Mouse (Mus musculus) bone marrow, adult 2 months (tissue): ENCODE data around the gene Ndrg3. TPM values are rescaled to one million over a fixed set of nuclear protein-coding genes. Genes with fewer than 3 reads are reported as not detected.
"Not testable (repeated sequence)": the region's sequence is repeated elsewhere in the genome, so short reads cannot be mapped to it uniquely, and the experiment has no call there.

Source experiments
- H3K27ac ChIP-seq: fragments of 200-500 bp; 2 replicates; pipeline ENCODE4 v1.5.1; 2012; ENCODE audit warnings: low read depth, mild to moderate bottlenecking, control low read depth, inconsistent platforms, low read length; ENCODE audit not compliant: control insufficient read depth, poor library complexity, insufficient read depth
- H3K4me1 ChIP-seq: fragments of 200-500 bp; 2 replicates; pipeline ENCODE4 v1.6.1; 2011; ENCODE audit warnings: low read length; ENCODE audit not compliant: control insufficient read depth, insufficient read depth
- H3K4me3 ChIP-seq: fragments of 200-500 bp; replicated peaks from 2 replicates; pipeline ENCODE3; 2011; ENCODE audit warnings: mild to moderate bottlenecking, low read depth, low read length, control low read depth; ENCODE audit not compliant: control insufficient read depth
- CTCF ChIP-seq: fragments of 200-500 bp; IDR thresholded peaks from 2 replicates; pipeline ENCODE4 v1.5.1; 2011; ENCODE audit warnings: low read length, control low read depth; ENCODE audit not compliant: control insufficient read depth, insufficient read depth
- POLR2A ChIP-seq: fragments of 200-500 bp; IDR thresholded peaks from 2 replicates; pipeline ENCODE4 v1.6.1; 2011; ENCODE audit warnings: low read depth, mild to moderate bottlenecking, control low read depth, low read length, borderline replicate concordance; ENCODE audit not compliant: control insufficient read depth
- WGBS: fragments of 180-500 bp; shearing (Covaris S2); methylation state at CpG from one replicate; pipeline ENCODE4 v1.1.7; 2018; 5-methylcytosine and 5-hydroxymethylcytosine counted together
- polyA plus RNA-seq: library from polyadenylated mRNA; stranded (reverse); fragments of >200 nt; gene quantifications from 2 replicates; pipeline ENCODE4 v1.2.4, GENCODE M21; 2011; ENCODE audit warnings: low replicate concordance; ENCODE audit not compliant: missing spikeins, insufficient read depth, insufficient read length

Gene Ndrg3
- polyA plus RNA-seq, 1 experiment = 17.1 TPM

DNA sequence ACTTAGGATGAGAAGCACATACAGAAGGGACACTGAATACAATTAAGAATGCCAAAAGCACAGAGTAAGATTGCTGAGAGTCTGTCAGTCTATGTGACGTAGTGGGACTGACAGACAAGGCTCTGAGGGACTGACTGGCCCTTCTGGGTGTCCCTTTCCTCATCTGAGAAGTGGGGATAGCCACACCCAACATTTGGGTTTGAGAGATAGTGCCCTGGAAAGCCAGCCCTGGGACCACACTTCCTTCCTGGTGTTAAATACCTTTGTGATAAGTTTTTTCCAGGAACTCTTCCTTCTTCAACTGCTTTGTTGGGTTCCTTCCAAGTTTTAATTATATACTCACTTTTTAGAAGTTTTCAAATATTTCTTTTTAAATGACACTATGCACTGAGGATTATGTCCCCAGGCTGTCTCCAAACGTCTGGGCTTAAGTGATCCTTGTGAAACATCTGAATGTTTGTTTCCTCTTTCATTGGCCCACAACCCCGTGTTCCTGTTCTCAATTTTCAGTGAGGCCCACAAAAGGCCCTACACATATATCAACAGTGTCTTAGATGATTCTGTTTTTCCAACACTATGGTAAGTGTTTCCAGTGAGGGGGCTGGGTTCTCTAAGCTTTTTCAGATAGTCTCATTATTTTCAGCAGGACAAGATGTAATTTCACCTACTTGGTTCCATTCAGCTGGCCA, 67.5 kb downstream of the Ndrg3 start:
- TF ChIP-seq CTCF (no peak), POLR2A (no peak)
- H3K4me1 ChIP-seq = peaks cover 4% of the 10 kb centered on the region; the same call in 1 of the 2 replicates
- peak overlapping the region; percentile 32; the same call in 1 of the 2 replicates for H3K27ac ChIP-seq
- 9% methylated on average over 3 of the region's 3 CpGs for WGBS
- no peak overlapping the region for H3K4me3 ChIP-seq

DNA sequence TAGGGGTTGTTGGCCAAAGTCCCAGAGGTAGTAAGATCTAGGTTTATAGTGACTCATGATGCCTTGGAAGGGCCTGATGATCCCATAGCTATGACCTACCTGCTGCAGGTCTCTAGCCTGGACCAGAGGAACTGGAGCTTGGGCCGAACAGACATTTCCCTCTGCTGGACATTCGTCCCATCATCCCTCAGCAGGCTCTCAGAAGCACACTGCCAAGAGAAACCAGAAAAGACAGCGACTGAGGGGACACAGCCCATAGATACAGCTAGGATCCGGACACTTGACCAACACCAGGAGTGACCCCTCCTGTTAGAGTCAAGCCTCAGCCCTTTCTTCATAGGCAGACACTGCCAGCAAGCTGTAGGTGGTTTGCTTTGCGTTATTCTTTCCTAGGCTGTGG, 68.8 kb downstream of the Ndrg3 start:
- Histone ChIP-seq H3K27ac (no peak overlapping the region), H3K4me1 (peaks cover 6% of the 10 kb centered on the region), H3K4me3 (no peak overlapping the region)
- TF ChIP-seq POLR2A (no peak), CTCF (no peak)
- 87% methylated on average over 5 of the region's 5 CpGs for WGBS

- no peak for TF ChIP-seq POLR2A
- TF ChIP-seq CTCF = no peak
- Histone ChIP-seq H3K27ac (no peak overlapping the region), H3K4me3 (no peak overlapping the region), H3K4me1 (peaks cover 9% of the 10 kb centered on the region)
- 74% methylated on average over 2 of the region's 2 CpGs for WGBS
These were observed 72.1 kb downstream of the Ndrg3 start for GRCm38 (mm10) chr2:156919796-156920195.

GRCm38 (mm10) chr2:156919191-156919590, 72.7 kb downstream of the Ndrg3 start:
- WGBS = 73% methylated on average over 11 of the region's 11 CpGs
- H3K4me1 ChIP-seq, H3K27ac ChIP-seq, H3K4me3 ChIP-seq: not testable (repeated sequence)

GRCm38 (mm10) chr2:156918562-156918961, 73.3 kb downstream of the Ndrg3 start:
- Histone ChIP-seq H3K4me3 (no peak overlapping the region), H3K27ac (no peak overlapping the region), H3K4me1 (peaks cover 5% of the 10 kb centered on the region)
- 3% methylated on average over 4 of the region's 4 CpGs for WGBS
- TF ChIP-seq CTCF (no peak), POLR2A (no peak)

DNA sequence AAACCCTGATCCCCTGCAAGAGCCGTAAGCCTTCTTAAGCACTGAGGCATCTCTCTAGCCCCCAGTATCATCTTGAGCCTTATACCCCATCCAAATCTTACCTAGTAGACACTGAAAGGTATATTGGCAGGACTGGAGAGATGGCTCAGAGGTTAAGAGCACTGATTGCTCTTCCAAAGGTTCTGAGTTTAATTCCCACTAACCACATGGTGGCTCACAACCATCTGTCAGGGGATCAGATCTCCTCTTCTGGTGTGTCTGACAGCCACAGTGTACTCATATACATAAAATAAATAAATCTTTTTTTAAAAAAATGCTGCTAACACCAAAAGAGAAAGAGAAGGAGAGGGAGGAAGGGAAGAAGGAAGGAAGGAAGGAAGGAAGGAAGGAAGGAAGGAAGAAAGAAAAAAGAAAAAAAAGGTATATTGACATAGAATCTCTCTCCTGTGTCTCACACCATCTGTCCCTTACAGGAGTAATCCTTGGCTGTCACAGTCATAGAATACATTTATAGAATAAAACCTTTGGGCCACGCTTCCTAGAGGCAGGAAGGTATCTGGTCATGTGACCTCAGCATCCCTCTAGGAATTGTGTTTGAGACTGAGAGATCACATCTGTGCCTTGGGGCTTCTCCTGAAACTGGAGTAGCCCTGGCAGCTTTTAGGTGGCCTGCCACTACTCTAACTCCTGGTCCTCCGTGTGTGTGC, 75.3 kb downstream of the Ndrg3 start:
- WGBS = 88% methylated on average over 3 of the region's 3 CpGs
- no peak overlapping the region for H3K4me3 ChIP-seq
- H3K27ac ChIP-seq = no peak overlapping the region
- no peak for TF ChIP-seq CTCF
- TF ChIP-seq POLR2A = no peak
- peaks cover 5% of the 10 kb centered on the region for H3K4me1 ChIP-seq

DNA sequence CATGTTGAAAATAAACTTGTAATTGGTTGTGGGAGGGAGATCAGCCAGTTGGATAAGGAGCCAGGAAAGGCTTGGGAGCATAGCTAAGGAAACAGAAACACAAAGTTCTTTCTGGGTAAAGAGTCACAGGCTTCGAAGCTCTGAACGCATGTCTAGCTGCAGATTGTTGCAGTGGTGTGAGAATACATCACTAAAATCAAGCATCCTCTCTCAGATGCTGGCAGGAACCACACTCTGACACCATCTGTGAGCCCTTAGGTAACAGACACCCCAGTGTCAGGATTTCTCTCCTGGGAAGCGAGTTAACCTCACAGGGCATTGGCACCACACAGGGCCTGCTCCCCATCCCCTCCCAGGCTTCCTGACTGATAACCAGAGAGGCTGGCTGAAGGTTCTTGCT, 76.3 kb downstream of the Ndrg3 start:
- 79% methylated on average over 3 of the region's 3 CpGs for WGBS
- TF ChIP-seq POLR2A (no peak), CTCF (no peak)

DNA sequence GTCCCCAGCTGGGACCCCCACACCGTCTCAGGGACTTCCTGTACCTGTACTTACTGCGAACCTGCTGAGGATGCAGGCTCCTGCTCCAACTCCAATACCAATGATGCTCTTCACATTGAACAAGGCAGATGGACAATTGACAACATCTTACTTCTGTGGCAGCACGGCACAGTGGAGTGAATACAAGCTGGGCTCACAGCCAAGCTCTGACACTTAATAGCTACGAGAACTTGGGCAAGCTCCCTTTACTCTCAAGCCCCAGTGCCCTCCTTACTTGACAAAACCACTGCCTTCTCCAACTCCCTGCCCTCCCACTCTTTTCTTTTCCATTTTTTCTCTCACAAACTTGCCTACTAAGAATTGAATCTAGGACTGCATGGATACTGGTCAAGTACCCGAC, 78.7 kb downstream of the Ndrg3 start:
- peaks cover 2% of the 10 kb centered on the region for H3K4me1 ChIP-seq
- H3K4me3 ChIP-seq = no peak overlapping the region
- H3K27ac ChIP-seq = no peak overlapping the region
- 41% methylated on average over 5 of the region's 5 CpGs for WGBS
- no peak for TF ChIP-seq POLR2A
- TF ChIP-seq CTCF = no peak

More for the DNA sequence above, 76.3 kb downstream of the Ndrg3 start:
- no peak overlapping the region for H3K4me3 ChIP-seq
- H3K4me1 ChIP-seq = peaks cover 5% of the 10 kb centered on the region
- H3K27ac ChIP-seq = no peak overlapping the region

DNA sequence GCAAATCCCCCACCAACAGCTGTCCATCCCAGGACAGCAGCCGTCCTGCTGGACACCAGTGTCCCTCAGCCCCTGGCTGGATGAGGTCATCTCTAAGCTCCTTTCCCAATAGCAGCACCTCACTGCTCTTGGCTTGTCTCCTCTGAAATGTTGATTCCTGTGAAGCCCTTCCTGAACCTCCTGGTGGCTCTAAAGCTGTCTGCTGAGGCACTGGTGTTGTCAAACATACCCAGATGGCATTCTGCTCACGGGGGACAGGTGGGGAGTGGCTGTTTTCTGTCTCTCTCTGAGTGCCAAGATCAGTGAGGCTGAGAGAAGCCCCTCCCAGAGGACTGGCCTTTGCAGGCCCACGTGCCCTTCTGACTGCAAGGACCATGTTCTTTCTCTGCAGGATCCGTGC, 85.9 kb downstream of the Ndrg3 start:
- not testable (repeated sequence) for H3K4me1 ChIP-seq, H3K27ac ChIP-seq, H3K4me3 ChIP-seq
- WGBS = 69% methylated on average over 4 of the region's 4 CpGs
